Mouse (Mus musculus) heart, postnatal 0 days (tissue): ENCODE results near the gene Hoxb4.

Experiments used
- CTCF ChIP-seq: IDR thresholded peaks from 2 replicates; pipeline ENCODE4 v1.5.1; 2016; ENCODE audit warnings: antibody characterized with exemption, control low read depth, low read depth
- EP300 ChIP-seq: IDR thresholded peaks from 2 replicates; pipeline ENCODE4 v1.6.1; 2016; ENCODE audit warnings: antibody characterized with exemption, low read depth

DNA sequence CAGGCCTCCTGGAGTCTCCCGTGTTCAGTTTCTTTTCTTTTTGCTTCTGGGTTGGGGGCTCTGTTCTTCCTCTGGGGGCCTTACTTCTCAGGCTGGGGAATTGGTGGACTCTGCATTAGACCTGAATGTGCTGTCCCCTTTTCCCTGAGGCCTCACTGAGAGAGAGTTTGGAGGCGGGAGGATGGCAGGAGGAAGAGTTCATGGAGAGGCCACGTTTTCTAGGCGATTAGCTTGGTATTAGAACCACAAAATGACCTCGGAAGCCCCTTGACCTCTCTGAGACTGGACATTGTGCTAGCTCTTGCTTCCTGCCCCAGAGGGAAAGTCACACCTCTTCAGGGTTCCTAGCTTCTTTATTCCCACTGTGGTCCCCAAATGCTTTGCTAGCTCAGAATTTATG lies 6.1 kb downstream of the Hoxb4 start:
- TF ChIP-seq CTCF (no peak), EP300 (no peak)
